Mouse (Mus musculus) olfactory bulb, adult 2 months (tissue): ENCODE measurements around the gene Zfp219.

Experiments
- CTCF ChIP-seq: fragments of 200-500 bp; IDR thresholded peaks from 2 replicates; pipeline ENCODE4 v1.5.1; 2012; ENCODE audit warnings: low read depth, mild to moderate bottlenecking, low read length, moderate library complexity; ENCODE audit not compliant: insufficient read depth
- POLR2A ChIP-seq: fragments of 200-500 bp; IDR thresholded peaks from 2 replicates; pipeline ENCODE4 v1.6.1; 2012; ENCODE audit warnings: mild to moderate bottlenecking, low read depth, low read length, moderate library complexity; ENCODE audit not compliant: insufficient read depth

DNA sequence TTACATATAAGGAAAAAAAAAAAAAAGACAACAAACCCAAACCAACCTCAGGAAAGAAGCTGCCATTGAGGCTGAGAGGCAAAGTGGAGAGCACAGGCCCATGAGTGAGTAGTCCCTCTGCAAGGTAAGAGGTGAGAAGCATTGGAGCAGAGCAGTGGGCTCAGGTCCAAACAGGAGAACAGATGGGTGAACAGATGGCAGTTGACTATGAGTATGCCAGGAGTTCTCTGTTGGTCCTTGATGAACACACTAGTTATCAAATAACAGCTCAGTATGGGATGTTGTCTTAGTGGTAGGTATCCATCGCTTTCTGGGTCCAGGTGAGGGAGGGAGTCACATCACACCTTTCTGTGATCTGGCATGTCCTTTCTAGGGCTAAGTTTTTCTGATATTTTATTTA is 40.3 kb upstream of the Zfp219 start:
- TF ChIP-seq CTCF (no peak), POLR2A (no peak)
